Mouse (Mus musculus): ENCODE measurements at regions not wholly inside any gene's neighbourhood (a gene's known extent, or its start where the extent isn't known, plus 50 kb on each side); places are given as distances from the start of the nearest gene placed in this dataset.

- no peak overlapping the region for H3K4me2 ChIP-seq (replicated peaks; ENCODE audit: low read depth, low read length)
- no peak overlapping the region for H3K9ac ChIP-seq (replicated peaks; ENCODE audit: low read depth)
- H3K36me3 ChIP-seq (ENCODE audit: insufficient read depth, low read length) = no peaks in the 10 kb centered on the region
- H3K9me3 ChIP-seq (ENCODE audit: low read length) = no peaks in the 10 kb centered on the region
- ATAC-seq = peak; percentile 96
- DNase-seq (ENCODE audit: low spot score) = peak; percentile 97
- no peaks in the 10 kb centered on the region for H3K27me3 ChIP-seq (replicated peaks; ENCODE audit: insufficient read depth, low read length)
- WGBS = 12% methylated on average over 3 of the region's 3 CpGs
- TF ChIP-seq EP300 (IDR thresholded peaks at IDR 0.05) (peak; percentile 71), CTCF (IDR thresholded peaks at IDR 0.05) (peak; percentile 37)
- H3K4me3 ChIP-seq (ENCODE audit: low read depth, low read length) = no peak overlapping the region
- H3K4me1 ChIP-seq (ENCODE audit: insufficient read depth, low read depth, low read length) = peaks cover 11% of the 10 kb centered on the region; the same call in 1 of the 2 replicates
- peak overlapping the region; percentile 33; the same call in 1 of the 2 replicates for H3K27ac ChIP-seq (ENCODE audit: low read length)
Observed at GRCm38 (mm10) chr12:85541153-85541552, 57.7 kb upstream of the Jdp2 start.

- no peaks in the 10 kb centered on the region for H3K27me3 ChIP-seq (replicated peaks; ENCODE audit: insufficient read depth, low read length)
- H3K9me3 ChIP-seq (ENCODE audit: low read length) = no peaks in the 10 kb centered on the region
- H3K4me3 ChIP-seq (ENCODE audit: low read depth, low read length) = no peak overlapping the region
- no peaks in the 10 kb centered on the region for H3K36me3 ChIP-seq (ENCODE audit: insufficient read depth, low read length)
- ATAC-seq (no peak), DNase-seq (ENCODE audit: low spot score) (peak; percentile 12)
- no peak overlapping the region for H3K27ac ChIP-seq (ENCODE audit: low read length)
- peaks cover 11% of the 10 kb centered on the region; the same call in 1 of the 2 replicates for H3K4me1 ChIP-seq (ENCODE audit: insufficient read depth, low read depth, low read length)
- no peak overlapping the region for H3K4me2 ChIP-seq (replicated peaks; ENCODE audit: low read depth, low read length)
- no peak overlapping the region for H3K9ac ChIP-seq (replicated peaks; ENCODE audit: low read depth)
- 58% methylated on average over 6 of the region's 6 CpGs for WGBS
- no peak for TF ChIP-seq CTCF (IDR thresholded peaks at IDR 0.05)
- no peak for TF ChIP-seq EP300 (IDR thresholded peaks at IDR 0.05)
Observed at GRCm38 (mm10) chr12:85542881-85543280, 55.9 kb upstream of the Jdp2 start.

- no peak overlapping the region for H3K9ac ChIP-seq (replicated peaks; ENCODE audit: low read depth)
- H3K36me3 ChIP-seq (ENCODE audit: insufficient read depth, low read length) = no peaks in the 10 kb centered on the region
- no peak for ATAC-seq
- WGBS = 87% methylated on average over 9 of the region's 9 CpGs
- DNase-seq (ENCODE audit: low spot score) = no peak
- no peak overlapping the region for H3K4me2 ChIP-seq (replicated peaks; ENCODE audit: low read depth, low read length)
- peaks cover 11% of the 10 kb centered on the region; the same call in 1 of the 2 replicates for H3K4me1 ChIP-seq (ENCODE audit: insufficient read depth, low read depth, low read length)
- no peak overlapping the region for H3K27ac ChIP-seq (ENCODE audit: low read length)
- H3K27me3 ChIP-seq (replicated peaks; ENCODE audit: insufficient read depth, low read length) = no peaks in the 10 kb centered on the region
- no peaks in the 10 kb centered on the region for H3K9me3 ChIP-seq (ENCODE audit: low read length)
- H3K4me3 ChIP-seq (ENCODE audit: low read depth, low read length) = no peak overlapping the region
- TF ChIP-seq EP300 (IDR thresholded peaks at IDR 0.05) (no peak), CTCF (IDR thresholded peaks at IDR 0.05) (no peak)
Observed at GRCm38 (mm10) chr12:85543520-85543919, 55.3 kb upstream of the Jdp2 start.

- no peak for ATAC-seq
- H3K27me3 ChIP-seq (replicated peaks; ENCODE audit: insufficient read depth, low read length) = no peaks in the 10 kb centered on the region
- WGBS = 49% methylated on average over 4 of the region's 4 CpGs
- H3K4me1 ChIP-seq (ENCODE audit: insufficient read depth, low read depth, low read length) = peaks cover 11% of the 10 kb centered on the region; the same call in 1 of the 2 replicates
- H3K36me3 ChIP-seq (ENCODE audit: insufficient read depth, low read length) = no peaks in the 10 kb centered on the region
- no peak overlapping the region for H3K27ac ChIP-seq (ENCODE audit: low read length)
- H3K9ac ChIP-seq (replicated peaks; ENCODE audit: low read depth) = no peak overlapping the region
- no peak overlapping the region for H3K4me2 ChIP-seq (replicated peaks; ENCODE audit: low read depth, low read length)
- H3K9me3 ChIP-seq (ENCODE audit: low read length) = no peaks in the 10 kb centered on the region
- no peak overlapping the region for H3K4me3 ChIP-seq (ENCODE audit: low read depth, low read length)
- peak; percentile 23 for DNase-seq (ENCODE audit: low spot score)
- TF ChIP-seq EP300 (IDR thresholded peaks at IDR 0.05) (no peak), CTCF (IDR thresholded peaks at IDR 0.05) (no peak)
Observed at GRCm38 (mm10) chr12:85544801-85545200, 54.0 kb upstream of the Jdp2 start.

- WGBS = 40% methylated on average over 10 of the region's 10 CpGs
- Histone ChIP-seq H3K9ac (replicated peaks; ENCODE audit: low read depth) (no peak overlapping the region), H3K27ac (ENCODE audit: low read length) (no peak overlapping the region), H3K4me3 (ENCODE audit: low read depth, low read length) (no peak overlapping the region), H3K9me3 (ENCODE audit: low read length) (no peaks in the 10 kb centered on the region), H3K36me3 (ENCODE audit: insufficient read depth, low read length) (no peaks in the 10 kb centered on the region), H3K4me2 (replicated peaks; ENCODE audit: low read depth, low read length) (no peak overlapping the region), H3K4me1 (ENCODE audit: insufficient read depth, low read depth, low read length) (peaks cover 11% of the 10 kb centered on the region; the same call in 1 of the 2 replicates), H3K27me3 (replicated peaks; ENCODE audit: insufficient read depth, low read length) (no peaks in the 10 kb centered on the region)
- DNase-seq (ENCODE audit: low spot score) (peak; percentile 22), ATAC-seq (no peak)
- TF ChIP-seq EP300 (IDR thresholded peaks at IDR 0.05) (no peak), CTCF (IDR thresholded peaks at IDR 0.05) (no peak)
Observed at GRCm38 (mm10) chr12:85545718-85546117, 53.1 kb upstream of the Jdp2 start.

- WGBS = 49% methylated on average over 8 of the region's 8 CpGs
- Histone ChIP-seq H3K4me3 (ENCODE audit: low read depth, low read length) (no peak overlapping the region), H3K4me1 (ENCODE audit: insufficient read depth, low read depth, low read length) (0 out of 2 replicates have a peak, but pooled peaks cover 3% of the 10 kb centered on the region), H3K9me3 (ENCODE audit: low read length) (no peaks in the 10 kb centered on the region), H3K27ac (ENCODE audit: low read length) (no peak overlapping the region), H3K27me3 (replicated peaks; ENCODE audit: insufficient read depth, low read length) (no peaks in the 10 kb centered on the region), H3K9ac (replicated peaks; ENCODE audit: low read depth) (no peak overlapping the region), H3K36me3 (ENCODE audit: insufficient read depth, low read length) (no peaks in the 10 kb centered on the region), H3K4me2 (replicated peaks; ENCODE audit: low read depth, low read length) (no peak overlapping the region)
- ATAC-seq (peak; percentile 57), DNase-seq (ENCODE audit: low spot score) (peak; percentile 57)
- TF ChIP-seq EP300 (IDR thresholded peaks at IDR 0.05) = no peak
Observed at GRCm38 (mm10) chr12:85548076-85548475, 50.8 kb upstream of the Jdp2 start.

Measured in lung, postnatal 0 days (tissue).